Mouse (Mus musculus) brain, embryonic 14.5 days (tissue): Measurements from ENCODE around the gene Whamm. TPM values are rescaled to one million over a fixed set of nuclear protein-coding genes. Genes with fewer than 3 reads are reported as not detected.
A peak's percentile ranks its signal among the peaks of the same experiment; 100 is the strongest.

Experiments used
- DNase-seq: peaks from one replicate; pipeline ENCODE4 v3.0.0-alpha.2; 2011; ENCODE audit warnings: low read depth
- CTCF ChIP-seq: fragments of 200-500 bp; IDR thresholded peaks from 2 replicates; pipeline ENCODE4 v1.5.1; 2012; ENCODE audit warnings: inconsistent platforms, mild to moderate bottlenecking, moderate library complexity, borderline replicate concordance; ENCODE audit not compliant: insufficient read depth, insufficient read length; ENCODE audit errors: extremely low read depth
- POLR2A ChIP-seq: fragments of 200-500 bp; IDR thresholded peaks from 2 replicates; pipeline ENCODE4 v1.6.1; 2012; ENCODE audit warnings: mild to moderate bottlenecking, inconsistent platforms, borderline replicate concordance; ENCODE audit not compliant: poor library complexity, insufficient read depth, insufficient read length, severe bottlenecking; ENCODE audit errors: extremely low read depth
- polyA plus RNA-seq: library from polyadenylated mRNA; depleted of rRNA; stranded (reverse); fragments of >200 nt; gene quantifications from 2 replicates; pipeline ENCODE4 v1.2.3, GENCODE M21; 2012; rRNA removed

The Whamm gene
- polyA plus RNA-seq, result 14.9 and 16.1 TPM in 2 replicates

GRCm38 (mm10) chr7:81571108-81571940 lies at the start of gene Whamm:
Gene Whamm, plus strand, starts transcription at chr7:81571266.
- peak; percentile 98 for DNase-seq
- TF ChIP-seq POLR2A (peak; percentile 71; the same call in 1 of the 2 replicates), CTCF (no peak)

GRCm38 (mm10) chr7:81523008-81523662 lies 47.9 kb upstream of the Whamm start:
- DNase-seq, result peak; percentile 99
- peak; percentile 86; the same call in 1 of the 2 replicates for TF ChIP-seq POLR2A
- TF ChIP-seq CTCF, result peak; percentile 20; the same call in 1 of the 2 replicates

GRCm38 (mm10) chr7:81523663-81524017 lies 47.4 kb upstream of the Whamm start:
- no peak for DNase-seq
- TF ChIP-seq POLR2A, result no peak
- no peak for TF ChIP-seq CTCF

- DNase-seq, result no peak
- TF ChIP-seq POLR2A, result no peak
Measured at GRCm38 (mm10) chr7:81528918-81529317, 42.1 kb upstream of the Whamm start.

- DNase-seq, result no peak
- TF ChIP-seq POLR2A, result no peak
- TF ChIP-seq CTCF, result no peak
Measured at GRCm38 (mm10) chr7:81531462-81531861, 39.6 kb upstream of the Whamm start.

GRCm38 (mm10) chr7:81536478-81536877 lies 34.6 kb upstream of the Whamm start:
- TF ChIP-seq POLR2A (no peak), CTCF (no peak)
- no peak for DNase-seq

- DNase-seq, result peak; percentile 33
- TF ChIP-seq POLR2A, result no peak
Measured at GRCm38 (mm10) chr7:81538070-81538675, 32.9 kb upstream of the Whamm start.

GRCm38 (mm10) chr7:81539565-81539964 lies 31.5 kb upstream of the Whamm start:
- TF ChIP-seq POLR2A (no peak), CTCF (no peak)
- peak; percentile 67 for DNase-seq

GRCm38 (mm10) chr7:81540999-81541398 lies 30.1 kb upstream of the Whamm start:
- DNase-seq, result peak; percentile 51
- no peak for TF ChIP-seq POLR2A

GRCm38 (mm10) chr7:81541924-81542524 lies 29.0 kb upstream of the Whamm start:
- peak; percentile 67 for DNase-seq
- TF ChIP-seq POLR2A (no peak), CTCF (no peak)

GRCm38 (mm10) chr7:81542934-81543333 lies 28.1 kb upstream of the Whamm start:
- DNase-seq, result no peak
- TF ChIP-seq CTCF, result no peak
- TF ChIP-seq POLR2A, result no peak
